ENCODE assay signal across 8 mouse cellular contexts in the genomic region with DNA sequence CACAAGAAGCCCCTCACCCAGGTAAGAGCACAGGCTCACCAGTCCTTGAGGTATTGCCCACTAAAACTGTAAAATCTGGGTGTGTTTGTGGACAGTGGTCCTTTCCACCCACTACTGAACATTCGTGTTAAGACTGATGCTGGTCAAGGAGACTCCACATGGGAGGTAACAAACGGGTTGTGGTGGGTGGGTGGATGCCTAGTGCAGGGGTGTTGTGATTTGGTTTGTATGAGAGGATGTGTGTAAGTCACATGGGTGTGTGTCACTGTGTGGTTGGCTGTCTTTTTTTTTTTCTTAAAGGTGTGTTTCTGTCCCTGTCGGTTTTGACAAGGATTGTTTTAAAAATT. TPM values are rescaled to one million over a fixed set of nuclear protein-coding genes. Genes with fewer than 3 reads are reported as not detected.
DNase-seq lines count a peak whose midpoint lies in the region; ATAC-seq and TF ChIP-seq lines count a peak whose summit lies in the region.

No protein-coding gene starts in this region.

- DNase-seq in layer of hippocampus, adult 2 months (ENCODE audit: low spot score in 2 of 2): peak in 1 of 2 experiments; percentile 51
- DNase-seq in layer of hippocampus, postnatal 10 days (ENCODE audit: low spot score in 2 of 2): no peak
- DNase-seq in hindbrain, embryonic 10.5 days (ENCODE audit: low spot score): no peak
- no peak for DNase-seq in urinary bladder, postnatal 4 days (ENCODE audit: low spot score in 2 of 2)
- no peak for DNase-seq in ovary, postnatal 14 days (ENCODE audit: low spot score)
- DNase-seq in embryo, embryonic 11 days: no peak

- peaks cover 33% of the 10 kb centered on the region for H3K4me1 ChIP-seq in bone marrow macrophage, adult 2 months (ENCODE audit: control insufficient read depth, insufficient read depth, low read length)
- H3K4me1 ChIP-seq in hindbrain, embryonic 10.5 days (replicated peaks): peaks cover 68% of the 10 kb centered on the region

- 12% methylated on average over 3 of the region's 3 CpGs for WGBS in hindbrain, embryonic 10.5 days

- H3K4me3 ChIP-seq in layer of hippocampus, adult 2 months: peak overlapping the region; percentile 98
- peak overlapping the region; percentile 71 for H3K4me3 ChIP-seq in bone marrow macrophage, adult 2 months (ENCODE audit: insufficient read depth, low read length)
- peak overlapping the region; percentile 69 for H3K4me3 ChIP-seq in hindbrain, embryonic 10.5 days

- 0 out of 2 replicates have a peak, but pooled peaks have one; percentile 13 for ATAC-seq in megakaryocyte-erythroid progenitor cell, adult 5-6 weeks (replicated peaks; ENCODE audit: low FRiP score, low TSS enrichment, poor library complexity, severe bottlenecking)

- no peak for TF ChIP-seq POLR2A in bone marrow macrophage, adult 2 months (IDR thresholded peaks at IDR 0.05; ENCODE audit: borderline replicate concordance, low read depth, low read length)

- peaks cover 15% of the 10 kb centered on the region for H3K36me3 ChIP-seq in hindbrain, embryonic 10.5 days

- TF ChIP-seq CTCF in layer of hippocampus, adult 2 months (conservative IDR thresholded peaks at IDR 0.05): 0 out of 2 replicates have a peak, but pooled peaks have one; percentile 11
- TF ChIP-seq CTCF in bone marrow macrophage, adult 2 months (IDR thresholded peaks at IDR 0.05; ENCODE audit: low read depth, low read length): no peak

- H3K9me3 ChIP-seq in hindbrain, embryonic 10.5 days: no peaks in the 10 kb centered on the region

- peak overlapping the region; percentile 95 for H3K27ac ChIP-seq in layer of hippocampus, adult 2 months
- peak overlapping the region; percentile 81 for H3K27ac ChIP-seq in bone marrow macrophage, adult 2 months (ENCODE audit: insufficient read depth, low read depth, low read length)
- H3K27ac ChIP-seq in hindbrain, embryonic 10.5 days: peak overlapping the region; percentile 94

- no peaks in the 10 kb centered on the region for H3K27me3 ChIP-seq in hindbrain, embryonic 10.5 days (ENCODE audit: insufficient read depth, poor library complexity, severe bottlenecking)

RNA-seq across cellular contexts. Expression of a gene that starts 0.9 kb away (rescaled TPM):
- total RNA-seq in layer of hippocampus, adult 2 months (2021): 100 to 1,000 TPM; 421 to 428 TPM
- 100 to 1,000 TPM; 351 to 392 TPM for total RNA-seq in layer of hippocampus, postnatal 10 days (2021)
- polyA plus RNA-seq in bone marrow macrophage, adult 2 months (2012; ENCODE audit: insufficient read depth, insufficient read length, missing spikeins): 249 and 256 TPM in 2 replicates
- polyA plus RNA-seq in hindbrain, embryonic 10.5 days (2016; fragmentation: Nextera tagmentation; extraction: Ambion mirVana): 295 and 370 TPM in 2 replicates
- total RNA-seq in megakaryocyte-erythroid progenitor cell, adult 5-6 weeks (2014; fragmentation: Nextera tagmentation): 0.50 and 4.7 TPM in 2 replicates
- 2.0 TPM in 1 of 2 replicates, not detected in the other for total RNA-seq in megakaryocyte-erythroid progenitor cell, adult 5-6 weeks (2017)

RNA-seq across cellular contexts. Expression of a gene that starts 14.0 kb away (rescaled TPM):
- under 1 TPM; 0.37 to 0.51 TPM for total RNA-seq in layer of hippocampus, adult 2 months (2021)
- total RNA-seq in layer of hippocampus, postnatal 10 days (2021): 1 to 10 TPM; 1.2 to 1.6 TPM
- polyA plus RNA-seq in bone marrow macrophage, adult 2 months (2012; ENCODE audit: insufficient read depth, insufficient read length, missing spikeins): not detected in 2 replicates
- 1.3 and 2.0 TPM in 2 replicates for polyA plus RNA-seq in hindbrain, embryonic 10.5 days (2016; fragmentation: Nextera tagmentation; extraction: Ambion mirVana)
- not detected in 2 replicates for total RNA-seq in megakaryocyte-erythroid progenitor cell, adult 5-6 weeks (2014; fragmentation: Nextera tagmentation)
- not detected in 2 replicates for total RNA-seq in megakaryocyte-erythroid progenitor cell, adult 5-6 weeks (2017)

RNA-seq across cellular contexts. Expression of a gene that starts 52.5 kb away (rescaled TPM):
- not detected for total RNA-seq in layer of hippocampus, adult 2 months (2021)
- not detected for total RNA-seq in layer of hippocampus, postnatal 10 days (2021)
- polyA plus RNA-seq in bone marrow macrophage, adult 2 months (2012; ENCODE audit: insufficient read depth, insufficient read length, missing spikeins): not detected in 2 replicates
- not detected in 2 replicates for polyA plus RNA-seq in hindbrain, embryonic 10.5 days (2016; fragmentation: Nextera tagmentation; extraction: Ambion mirVana)
- total RNA-seq in megakaryocyte-erythroid progenitor cell, adult 5-6 weeks (2014; fragmentation: Nextera tagmentation): not detected in 2 replicates
- not detected in 2 replicates for total RNA-seq in megakaryocyte-erythroid progenitor cell, adult 5-6 weeks (2017)

RNA-seq across cellular contexts. Expression of a gene that starts 55.7 kb away (rescaled TPM):
- 100 to 1,000 TPM; 255 to 257 TPM for total RNA-seq in layer of hippocampus, adult 2 months (2021)
- 100 to 1,000 TPM; 178 to 204 TPM for total RNA-seq in layer of hippocampus, postnatal 10 days (2021)
- 90.3 and 110 TPM in 2 replicates for polyA plus RNA-seq in bone marrow macrophage, adult 2 months (2012; ENCODE audit: insufficient read depth, insufficient read length, missing spikeins)
- 63.5 and 142 TPM in 2 replicates for polyA plus RNA-seq in hindbrain, embryonic 10.5 days (2016; fragmentation: Nextera tagmentation; extraction: Ambion mirVana)
- 9.3 and 23.6 TPM in 2 replicates for total RNA-seq in megakaryocyte-erythroid progenitor cell, adult 5-6 weeks (2014; fragmentation: Nextera tagmentation)
- total RNA-seq in megakaryocyte-erythroid progenitor cell, adult 5-6 weeks (2017): 9.7 and 16.4 TPM in 2 replicates

RNA-seq across cellular contexts. Expression of a gene that starts 57.8 kb away (rescaled TPM):
- 100 to 1,000 TPM; 114 to 116 TPM for total RNA-seq in layer of hippocampus, adult 2 months (2021)
- 10 to 100 TPM; 85.4 to 90.5 TPM for total RNA-seq in layer of hippocampus, postnatal 10 days (2021)
- 73.2 and 78.3 TPM in 2 replicates for polyA plus RNA-seq in bone marrow macrophage, adult 2 months (2012; ENCODE audit: insufficient read depth, insufficient read length, missing spikeins)
- polyA plus RNA-seq in hindbrain, embryonic 10.5 days (2016; fragmentation: Nextera tagmentation; extraction: Ambion mirVana): 120 and 125 TPM in 2 replicates
- 106 and 110 TPM in 2 replicates for total RNA-seq in megakaryocyte-erythroid progenitor cell, adult 5-6 weeks (2014; fragmentation: Nextera tagmentation)
- total RNA-seq in megakaryocyte-erythroid progenitor cell, adult 5-6 weeks (2017): 132 and 142 TPM in 2 replicates

Comparison
In these comparisons a context has a peak if more than half of its experiments do, and no peak if none do; other contexts are left out.
1. RNA of a gene that starts 0.9 kb away (total RNA-seq): 421 to 428 TPM in layer of hippocampus, adult 2 months and 351 to 392 TPM in layer of hippocampus, postnatal 10 days; 0.50 to 4.7 TPM in megakaryocyte-erythroid progenitor cell, adult 5-6 weeks; every median in the first group is over 10 times any median in the second.
2. Peak in every context shown above with its lines, with median percentiles within 50 percentile points of each other: H3K27ac ChIP-seq and H3K4me3 ChIP-seq.